Mouse (Mus musculus) layer of hippocampus, adult 8-10 months (tissue): Measurements from ENCODE around the gene Meiob. TPM values are rescaled to one million over a fixed set of nuclear protein-coding genes. Genes with fewer than 3 reads are reported as not detected.

Experiments used
- DNase-seq, 2 experiments: peaks; one replicate each; pipeline ENCODE4 v3.0.0; 2022; ENCODE audit warnings: low spot score in 2 of 2
- total RNA-seq, 4 experiments: library from RNA; stranded (reverse); gene quantifications; 2 replicates each; pipeline ENCODE4 v1.2.4; 2022

Meiob gene
- total RNA-seq, 4 experiments from 2014 or later = not detected

DNA sequence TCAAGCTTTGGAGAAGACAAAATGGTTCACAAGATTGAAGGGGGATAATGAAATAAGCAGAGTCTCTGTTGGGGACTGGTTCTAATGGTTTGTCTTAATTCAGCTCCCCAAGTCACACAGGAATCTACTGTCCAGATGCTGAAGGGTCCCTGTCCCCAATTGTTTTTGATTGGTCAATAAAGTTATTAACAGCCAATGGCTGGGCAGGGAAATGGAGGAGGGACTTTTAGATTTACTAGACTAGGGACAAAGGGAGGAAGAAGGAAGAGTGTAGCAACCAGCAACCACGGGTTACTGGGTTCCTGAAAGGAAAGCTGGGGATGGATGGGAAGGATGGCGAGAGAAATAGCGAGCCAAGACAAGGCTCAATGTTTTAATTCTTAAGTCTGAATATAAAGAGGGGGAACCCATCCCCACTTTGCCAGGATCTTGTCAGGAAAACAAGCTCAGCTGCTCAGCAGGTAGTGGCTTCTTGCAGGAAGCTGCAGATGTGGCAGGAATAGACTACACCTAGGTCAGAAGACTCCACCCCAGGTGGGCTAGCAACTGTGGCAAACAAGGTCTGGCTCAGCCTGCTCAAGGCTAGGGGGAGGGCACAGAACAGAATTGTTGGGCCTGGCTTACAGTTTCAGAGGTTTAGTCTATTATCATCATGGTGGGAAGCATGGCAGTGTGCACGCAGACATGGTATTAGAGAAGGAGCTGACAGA is 69.8 kb downstream of the Meiob start:
- DNase-seq = no peak

DNA sequence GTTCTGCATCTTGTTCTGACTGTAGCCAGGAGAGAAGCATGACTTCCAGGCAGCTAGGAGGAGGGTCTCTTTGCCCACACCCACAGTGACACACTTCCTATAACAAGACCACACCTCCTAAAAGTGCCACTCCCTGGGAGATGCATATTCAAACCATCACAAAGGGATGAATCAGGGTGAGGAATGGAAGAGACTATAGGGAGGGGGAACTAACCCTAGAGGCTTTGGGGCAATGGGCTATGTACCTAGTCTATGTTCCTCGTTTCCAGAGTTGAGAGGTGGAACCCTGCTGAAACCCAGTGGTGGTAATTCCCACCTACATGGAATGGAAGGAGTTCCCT is 70.3 kb downstream of the Meiob start:
- DNase-seq = no peak

DNA sequence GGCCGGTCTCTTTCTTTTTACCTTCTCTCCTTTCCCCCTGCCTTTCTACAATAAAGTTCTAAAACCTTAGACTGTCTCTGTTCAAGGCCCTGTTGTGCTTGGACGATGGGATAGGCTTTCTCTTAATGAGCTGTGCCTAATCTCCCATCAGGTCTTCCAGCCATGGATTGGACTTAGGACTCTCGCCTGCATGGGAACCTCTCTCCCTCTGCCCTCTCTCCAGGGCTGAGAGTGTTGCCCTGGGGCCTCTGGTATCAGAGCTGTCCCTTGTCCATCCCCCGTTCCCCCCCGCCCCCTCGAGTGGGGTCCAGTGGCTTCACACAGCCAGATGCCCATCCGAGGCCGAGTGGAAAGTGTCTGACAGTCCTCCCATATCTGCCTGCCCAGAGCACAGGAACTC is 70.9 kb downstream of the Meiob start:
- DNase-seq = no peak

DNA sequence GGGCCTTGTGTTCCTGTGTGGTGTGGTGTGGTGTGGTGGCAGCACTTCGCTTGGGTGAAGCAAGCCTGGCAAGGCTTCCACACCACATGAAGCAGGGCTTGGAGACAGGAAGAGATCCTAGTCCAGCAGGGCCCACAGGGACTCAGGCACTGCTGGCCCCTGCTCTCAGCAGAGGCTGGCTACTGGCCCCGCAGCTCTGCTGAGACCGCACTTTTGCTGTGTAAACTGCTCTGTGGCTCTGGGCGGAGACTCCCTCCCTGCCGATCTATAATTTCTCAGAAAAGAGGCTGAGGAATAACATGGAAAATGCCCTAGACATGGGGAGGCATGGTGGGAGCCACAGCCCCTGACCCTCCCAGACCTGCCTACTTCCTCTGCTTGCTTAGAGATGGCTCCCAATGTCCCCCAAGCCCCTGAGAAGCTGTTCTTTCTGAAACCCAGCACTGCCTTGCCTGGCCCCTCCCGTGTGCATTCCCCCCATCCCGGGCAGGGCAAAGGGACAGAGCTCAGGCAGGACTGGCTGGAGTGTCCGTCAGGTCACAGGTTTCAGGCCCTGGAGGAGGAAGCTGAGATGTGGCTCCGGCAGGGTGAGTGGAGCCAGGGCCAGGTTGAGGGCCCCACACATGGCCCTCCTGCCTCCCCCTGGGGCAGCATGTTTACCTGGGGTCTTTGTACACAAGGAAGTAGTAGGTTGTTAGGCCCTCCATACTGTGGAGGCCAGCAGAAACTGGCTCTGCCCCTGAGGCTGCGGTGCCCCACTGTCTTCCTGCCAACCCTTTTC is 73.4 kb downstream of the Meiob start:
- DNase-seq = no peak

DNA sequence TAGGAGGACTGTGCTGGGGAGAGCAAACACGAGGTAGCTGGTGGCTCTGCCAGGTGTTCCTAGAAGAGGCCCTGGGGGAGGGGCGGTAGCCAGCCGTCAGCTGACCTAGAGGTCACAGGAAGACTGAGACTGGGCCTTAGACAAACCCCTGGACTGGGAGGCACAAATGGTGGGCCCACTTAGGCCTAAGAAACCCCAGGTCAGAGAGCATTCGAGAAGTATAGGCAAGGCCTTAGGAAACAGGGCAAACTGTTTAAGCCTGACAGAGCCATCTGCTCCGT is 74.0 kb downstream of the Meiob start:
- DNase-seq = no peak

DNA sequence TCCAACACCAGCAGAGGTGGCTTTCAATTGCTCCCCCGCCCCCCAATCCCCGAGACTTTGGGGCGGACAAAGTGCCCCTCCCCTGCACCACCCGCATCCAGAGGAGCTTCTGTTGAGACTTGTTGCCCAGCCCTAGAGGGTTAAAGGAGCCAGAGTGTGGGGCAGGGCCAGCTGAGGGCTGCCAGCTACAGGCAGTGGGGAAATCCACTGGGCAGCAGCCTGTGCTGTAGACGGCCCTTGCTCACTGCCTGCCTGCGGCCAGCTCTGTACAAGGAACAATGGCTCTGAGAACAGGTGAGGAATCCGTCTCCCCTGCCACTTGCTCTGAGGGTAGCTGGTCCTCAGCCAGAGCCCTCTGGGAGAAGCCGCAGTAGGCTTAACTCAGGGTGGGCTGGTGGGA is 74.4 kb downstream of the Meiob start:
- DNase-seq = no peak

DNA sequence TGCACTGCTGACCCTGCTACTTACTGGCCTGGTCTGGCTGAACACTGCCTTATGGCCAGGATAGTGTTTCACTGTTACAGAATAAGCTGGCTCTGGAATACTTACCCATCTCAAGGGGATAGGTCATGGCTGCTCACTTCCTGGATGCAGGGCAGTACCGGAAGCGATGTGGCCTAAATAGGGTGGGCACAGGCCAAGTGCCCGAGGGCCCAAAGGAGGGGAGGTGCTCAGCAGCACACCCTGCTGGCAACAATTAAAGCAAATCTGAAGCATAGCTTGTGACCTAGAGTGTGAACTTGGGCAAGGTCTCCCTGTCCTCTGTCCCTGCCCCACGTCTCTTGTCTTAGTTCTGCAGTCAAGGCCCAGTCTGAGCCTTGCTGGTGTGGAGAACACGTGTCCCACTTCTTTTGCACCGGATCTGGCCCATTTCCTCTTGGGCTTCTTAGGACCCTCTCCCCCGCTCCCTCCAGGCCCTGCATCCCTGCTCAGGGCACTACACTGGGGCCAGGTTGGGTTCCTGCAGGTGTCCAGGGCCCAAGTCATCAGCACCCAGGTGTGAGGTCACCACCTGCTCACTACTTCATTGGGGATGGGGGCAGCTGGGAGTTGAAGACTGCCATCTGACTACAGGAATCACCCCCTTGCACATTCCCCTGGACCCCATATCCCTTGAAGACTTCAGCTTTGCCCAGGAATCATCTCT is 77.8 kb downstream of the Meiob start:
- DNase-seq = no peak

DNA sequence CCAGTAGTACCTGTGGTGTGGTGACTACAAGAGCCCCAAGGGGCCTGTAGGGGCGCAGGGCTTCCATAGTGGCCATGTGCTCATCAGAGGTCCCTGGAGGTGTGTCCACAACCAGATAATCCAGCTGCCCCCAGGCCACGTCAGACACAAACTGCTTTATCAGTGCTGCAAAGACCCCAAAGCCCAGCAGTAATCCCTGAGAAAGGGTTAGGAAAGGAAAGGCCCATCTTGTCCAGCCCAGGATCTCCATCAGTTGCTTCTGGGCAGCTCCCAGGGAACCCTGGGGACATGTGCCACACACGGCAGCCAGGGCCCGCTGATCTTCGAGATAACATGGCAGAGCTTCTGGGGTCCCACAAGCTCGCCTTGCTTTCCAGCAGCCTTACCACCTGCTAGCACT is 80.3 kb downstream of the Meiob start:
- no peak for DNase-seq

DNA sequence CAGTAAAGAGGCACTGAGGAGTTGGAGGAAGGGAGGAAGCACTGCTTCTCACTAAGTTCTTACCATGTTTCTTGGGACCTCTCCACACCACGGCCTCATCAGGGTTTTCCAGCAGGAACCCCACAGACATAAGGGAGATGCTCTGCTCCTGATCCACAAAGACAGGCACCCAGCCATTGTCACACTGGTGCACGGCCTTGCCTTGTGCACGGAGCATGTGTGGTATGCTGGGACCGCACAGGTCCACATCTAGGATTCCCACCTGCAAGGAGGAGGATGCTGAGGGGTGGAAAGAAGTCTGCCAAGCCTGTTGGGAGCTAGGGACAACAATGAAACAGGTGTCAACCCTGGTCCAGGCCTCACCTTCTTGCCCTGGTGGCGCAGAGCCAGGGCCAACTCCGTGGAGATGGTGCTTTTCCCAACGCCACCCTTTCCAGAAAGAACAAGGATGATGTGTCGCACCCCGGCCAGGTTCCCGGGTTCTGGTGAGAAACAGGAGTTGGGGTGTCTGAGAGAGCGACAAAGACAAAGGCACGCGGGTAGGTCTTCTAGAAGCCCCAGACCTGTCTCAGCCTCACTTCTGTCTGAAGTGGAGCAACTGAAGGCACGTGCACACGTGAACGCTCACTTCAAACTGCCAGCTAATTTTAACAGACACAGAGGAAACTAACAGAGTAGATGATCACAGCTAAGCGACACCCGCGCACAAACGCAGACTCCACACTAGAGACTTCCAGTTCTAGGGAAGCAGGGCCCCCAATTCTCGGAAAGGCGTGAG is 81.5 kb downstream of the Meiob start:
- DNase-seq = no peak

DNA sequence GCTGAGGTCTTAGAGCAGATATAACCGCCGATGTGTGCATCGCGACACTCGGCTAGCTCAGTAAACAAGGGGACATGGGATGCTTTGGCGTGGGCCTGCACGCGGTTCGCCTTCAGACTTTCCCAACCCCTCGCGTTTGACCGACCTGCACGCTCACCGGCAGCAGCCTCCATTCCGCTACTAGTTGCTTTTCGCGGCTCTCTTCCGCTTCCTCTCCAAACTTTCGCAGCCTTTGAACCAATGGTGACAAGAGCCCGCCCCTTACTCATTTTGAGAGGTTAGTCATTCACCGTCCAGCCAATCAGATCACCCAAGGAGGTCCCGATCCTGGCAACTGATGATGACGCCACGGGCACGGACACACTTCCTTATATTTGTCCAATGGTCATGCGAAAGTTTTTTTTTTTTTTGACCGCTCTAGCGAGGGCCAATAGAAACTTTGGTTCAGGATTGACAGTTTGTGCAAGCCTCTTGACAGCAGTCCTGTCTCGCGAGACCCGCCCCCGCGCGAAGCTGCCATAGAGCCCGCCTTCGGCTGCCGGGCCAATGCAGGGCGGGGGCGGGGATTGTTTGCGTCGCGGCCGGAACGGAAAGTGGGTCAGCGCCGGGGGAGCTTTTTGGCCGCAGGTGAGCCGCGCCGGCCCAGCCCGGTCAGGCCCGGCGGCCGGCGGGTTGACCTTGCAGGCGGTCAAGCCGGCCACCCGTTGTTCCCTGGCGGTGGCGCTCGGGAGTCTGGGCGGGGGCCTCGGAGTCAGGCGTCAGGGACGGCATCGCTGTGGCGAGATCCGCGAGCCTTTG is 82.2 kb downstream of the Meiob start, which contains the start of the genes Nubp2 and Spsb3:
Nubp2 (minus strand) TSS at position 216 of the 798 bp plus-strand sequence.
Spsb3 (plus strand) TSS at position 510 of the 798 bp plus-strand sequence.
- peak; percentile 99 to 100 for DNase-seq

DNA sequence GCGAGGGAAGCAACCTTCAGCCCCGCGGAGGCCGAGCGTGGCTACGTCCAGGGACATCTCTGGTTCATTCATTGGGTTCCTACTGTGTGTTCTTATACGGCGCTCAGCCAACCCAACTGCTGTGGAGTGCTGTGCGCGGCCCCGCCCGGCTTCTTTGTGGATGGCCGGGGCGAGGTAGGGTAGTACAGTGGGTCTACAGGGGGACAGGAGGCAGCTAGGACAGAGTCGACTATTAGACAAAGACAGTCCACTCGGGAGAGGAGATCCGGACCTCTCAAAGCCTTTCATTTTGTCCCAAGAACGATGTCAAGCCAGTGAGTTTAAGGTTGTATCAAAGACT is 82.8 kb downstream of the Meiob start:
- no peak for DNase-seq

DNA sequence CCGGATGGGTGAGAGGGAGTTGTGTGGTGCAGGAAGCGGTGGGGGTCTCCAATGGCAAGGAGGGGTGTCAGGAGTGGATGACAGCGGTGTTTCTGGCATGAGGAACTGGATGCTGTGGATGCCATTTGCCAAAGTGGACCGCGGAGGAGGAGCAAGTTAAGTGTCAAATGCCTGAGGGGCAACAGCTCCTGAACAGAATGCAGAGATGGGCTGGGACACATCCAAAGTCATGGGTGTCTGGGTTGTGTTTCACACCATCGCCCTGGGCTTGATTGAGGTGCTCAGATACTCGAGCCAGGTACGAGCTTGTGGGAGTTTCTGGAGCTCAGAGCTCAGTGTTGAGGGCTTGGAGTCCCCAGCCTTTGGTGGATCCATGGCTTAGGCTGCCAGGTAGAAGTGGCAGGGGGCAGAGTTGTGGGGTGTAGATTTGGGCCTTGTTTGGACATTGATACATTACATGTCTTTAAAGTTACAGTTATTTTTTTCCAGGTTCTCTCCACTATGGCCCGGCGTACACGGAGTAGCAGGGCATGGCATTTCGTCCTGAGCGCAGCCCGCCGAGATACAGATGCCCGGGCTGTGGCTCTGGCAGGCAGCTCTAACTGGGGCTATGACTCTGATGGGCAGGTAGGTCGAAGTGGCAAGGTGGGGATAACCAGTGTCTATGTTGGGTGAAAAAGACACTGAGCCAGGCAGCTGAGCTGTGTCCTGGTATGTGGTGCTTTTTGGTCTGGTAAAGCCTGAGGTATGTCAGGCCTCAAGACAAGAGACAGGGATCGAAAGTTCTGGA is 83.4 kb downstream of the Meiob start:
- no peak for DNase-seq

DNA sequence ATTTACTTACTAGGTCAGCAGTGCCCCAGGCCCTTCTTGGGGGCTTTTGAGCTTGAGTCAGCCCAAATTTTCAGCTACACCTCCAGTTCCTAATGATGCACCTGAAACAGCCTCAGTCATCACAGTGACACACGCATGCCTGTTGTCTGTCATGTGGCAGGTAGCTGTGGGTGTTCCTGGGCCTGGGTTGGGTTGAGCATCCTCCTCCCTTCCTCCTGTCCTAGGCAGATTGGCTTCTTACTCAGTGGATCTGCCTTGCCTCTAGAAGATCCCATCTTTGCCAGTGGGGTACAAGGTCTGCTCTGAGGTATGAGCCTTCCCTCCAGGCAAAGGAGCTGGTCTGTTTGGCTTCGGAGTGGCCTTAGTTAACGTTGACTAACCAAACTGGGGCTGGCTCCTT is 84.8 kb downstream of the Meiob start:
- DNase-seq = no peak

Other genes starting within 250 kb of the Meiob start
- 100 to 1,000 TPM; 149 to 212 (median 191) TPM for gene Tsc2, start 171.7 kb upstream of the Meiob start, total RNA-seq
- gene Nthl1, start 171.6 kb upstream of the Meiob start, total RNA-seq = 1 to 10 TPM; 6.5 to 9.1 (median 7.6) TPM
- gene Slc9a3r2, start 154.0 kb upstream of the Meiob start, total RNA-seq = 10 to 100 TPM; 41.9 to 48.7 (median 44.1) TPM
- 1 to 10 TPM in 3 of 4 experiments, not detected in 1; 1.1 to 2.6 (median 2.5) TPM for gene Npw, start 145.8 kb upstream of the Meiob start, total RNA-seq
- 10 to 100 TPM; 36.8 to 41.6 (median 38.2) TPM for gene Zfp598, start 134.6 kb upstream of the Meiob start, total RNA-seq
- gene Syngr3, start 114.3 kb upstream of the Meiob start, total RNA-seq = 100 to 1,000 TPM; 137 to 165 (median 150) TPM
- 10 to 100 TPM; 17.9 to 23.4 (median 21.1) TPM for gene Gfer, start 108.1 kb upstream of the Meiob start, total RNA-seq
- gene Noxo1, start 108.1 kb upstream of the Meiob start, total RNA-seq = 1 to 10 TPM; 2.0 to 4.3 (median 3.4) TPM
- 10 to 100 TPM; 24.2 to 32.3 (median 27.8) TPM for gene Tbl3, start 96.6 kb upstream of the Meiob start, total RNA-seq
- gene Rnf151, start 86.2 kb upstream of the Meiob start, total RNA-seq = under 1 TPM in 2 of 4 experiments, not detected in 2; 0.36 to 0.47 TPM
- 100 to 1,000 TPM; 282 to 365 (median 323) TPM for gene Rps2, start 86.2 kb upstream of the Meiob start, total RNA-seq
- 100 to 1,000 TPM; 214 to 227 (median 222) TPM for gene Ndufb10, start 79.8 kb upstream of the Meiob start, total RNA-seq
- gene Rpl3l, start 76.5 kb upstream of the Meiob start, total RNA-seq = under 1 TPM; 0.23 to 0.77 (median 0.54) TPM
- 10 to 100 TPM; 41.1 to 50.5 (median 47.2) TPM for gene Msrb1, start 67.6 kb upstream of the Meiob start, total RNA-seq
- gene Hs3st6, start 51.3 kb upstream of the Meiob start, total RNA-seq = under 1 TPM in 1 of 4 experiments, not detected in 3; 0.23 TPM
- 100 to 1,000 TPM; 121 to 133 (median 126) TPM for gene Hagh, start 35.9 kb downstream of the Meiob start, total RNA-seq
- 10 to 100 TPM; 18.5 to 21.1 (median 20.6) TPM for gene Fahd1, start 46.1 kb downstream of the Meiob start, total RNA-seq
- not detected for gene Igfals, start 61.7 kb downstream of the Meiob start, total RNA-seq
- gene Nubp2, start 82.1 kb downstream of the Meiob start, total RNA-seq = 10 to 100 TPM; 32.1 to 36.8 (median 33.3) TPM
- gene Spsb3, start 82.4 kb downstream of the Meiob start, total RNA-seq = 10 to 100 TPM; 40.6 to 45.3 (median 41.8) TPM
- gene Eme2, start 90.8 kb downstream of the Meiob start, total RNA-seq = 10 to 100 TPM; 54.6 to 64.3 (median 62.0) TPM
- gene Mrps34, start 90.8 kb downstream of the Meiob start, total RNA-seq = 10 to 100 TPM; 63.3 to 78.7 (median 73.4) TPM
- gene Nme3, start 92.2 kb downstream of the Meiob start, total RNA-seq = 10 to 100 TPM; 50.9 to 64.2 (median 51.9) TPM
- gene Mapk8ip3, start 132.7 kb downstream of the Meiob start, total RNA-seq = 100 to 1,000 TPM; 384 to 435 (median 406) TPM
- 1 to 10 TPM; 5.5 to 8.8 (median 7.9) TPM for gene Jpt2, start 156.4 kb downstream of the Meiob start, total RNA-seq
- 10 to 100 TPM; 25.2 to 28.6 (median 26.7) TPM for gene Cramp1l, start 211.5 kb downstream of the Meiob start, total RNA-seq
- 10 to 100 TPM; 22.1 to 25.1 (median 23.5) TPM for gene Ift140, start 211.8 kb downstream of the Meiob start, total RNA-seq